Comparison of ENCODE assay signal across 19 mouse cellular contexts in genomic region chr8:11224178-11224577, GRCm38 (mm10).
"Had no signal": no experiment of that assay in that cellular context is flagged by ENCODE, and none has a peak within 500 bp of the region (broad histone marks: within the 10 kb centered on the region; RNA-seq: fewer than 3 reads in every experiment).

No protein-coding gene starts in this region.

- H3K4me1 ChIP-seq: neural tube, embryonic 13.5 days had no signal

- H3K4me3 ChIP-seq: midbrain, embryonic 10.5 days; midbrain, embryonic 12.5 days; myocyte; neural tube, embryonic 13.5 days; neural tube, embryonic 15.5 days had no signal

- H3K27me3 ChIP-seq: midbrain, embryonic 12.5 days; neural tube, embryonic 13.5 days; neural tube, embryonic 15.5 days had no signal

- H3K27ac ChIP-seq: liver, embryonic 14.5 days; midbrain, embryonic 10.5 days; midbrain, embryonic 12.5 days; neural tube, embryonic 13.5 days; neural tube, embryonic 15.5 days had no signal

- H3K4me2 ChIP-seq: midbrain, embryonic 12.5 days; neural tube, embryonic 13.5 days; neural tube, embryonic 15.5 days had no signal

- H3K9ac ChIP-seq: liver, embryonic 14.5 days; midbrain, embryonic 12.5 days; neural tube, embryonic 13.5 days; neural tube, embryonic 15.5 days had no signal

- H3K9me3 ChIP-seq: midbrain, embryonic 10.5 days; midbrain, embryonic 12.5 days; neural tube, embryonic 13.5 days; neural tube, embryonic 15.5 days had no signal

- ATAC-seq: midbrain, embryonic 16.5 days had no signal

- DNase-seq: lung, adult 18-20 months; lung, postnatal 14 days; lung, postnatal 4 days; midbrain, embryonic 14.5 days; retina, postnatal 1 day; right cerebral cortex, adult 18-20 months; right cerebral cortex, postnatal 25 days; right cerebral cortex, postnatal 4 days; spleen, adult 18-20 months; thymus, adult 18-20 months; thymus, postnatal 14 days; thymus, postnatal 36 days had no signal

- H3K36me3 ChIP-seq: midbrain, embryonic 12.5 days; neural tube, embryonic 15.5 days had no signal
